Mouse (Mus musculus) ovary, adult 18-20 months (tissue): Measurements from ENCODE around the gene Sec14l2.

ENCODE experiments used
- DNase-seq: peaks from one replicate; pipeline ENCODE4 v3.0.0; 2022; ENCODE audit warnings: low spot score, mixed read lengths

Gene Sec14l2

GRCm38 (mm10) chr11:4122742-4123579 is at the start of gene Sec14l2:
Sec14l2 (minus strand) TSS chr11:4123415.
- no peak for DNase-seq

GRCm38 (mm10) chr11:4166467-4167090 is 43.4 kb upstream of the Sec14l2 start:
- no peak for DNase-seq

- no peak for DNase-seq
Measured at GRCm38 (mm10) chr11:4164701-4165100, 41.5 kb upstream of the Sec14l2 start.

GRCm38 (mm10) chr11:4160758-4161480 is 37.7 kb upstream of the Sec14l2 start:
- DNase-seq: no peak

GRCm38 (mm10) chr11:4159808-4160708 is 36.8 kb upstream of the Sec14l2 start, which contains the start of the genes Ccdc157 and Sf3a1:
Ccdc157 (minus strand) TSS chr11:4160293.
Sf3a1 (plus strand) TSS chr11:4160350.
- peak; percentile 85 for DNase-seq

GRCm38 (mm10) chr11:4158676-4159075 is 35.5 kb upstream of the Sec14l2 start:
- DNase-seq: no peak

- DNase-seq: no peak
Measured at GRCm38 (mm10) chr11:4155641-4156040, 32.4 kb upstream of the Sec14l2 start.

GRCm38 (mm10) chr11:4153694-4154093 is 30.5 kb upstream of the Sec14l2 start:
- no peak for DNase-seq

- no peak for DNase-seq
Measured at GRCm38 (mm10) chr11:4149886-4150285, 26.7 kb upstream of the Sec14l2 start.

GRCm38 (mm10) chr11:4148536-4149156 is 25.4 kb upstream of the Sec14l2 start:
- DNase-seq: peak; percentile 33

GRCm38 (mm10) chr11:4148120-4148519 is 24.9 kb upstream of the Sec14l2 start:
- no peak for DNase-seq

- DNase-seq: no peak
Measured at GRCm38 (mm10) chr11:4147098-4147497, 23.9 kb upstream of the Sec14l2 start.

- no peak for DNase-seq
Measured at GRCm38 (mm10) chr11:4146381-4146780, 23.2 kb upstream of the Sec14l2 start.

- DNase-seq: no peak
Measured at GRCm38 (mm10) chr11:4143281-4144062, 20.3 kb upstream of the Sec14l2 start.

GRCm38 (mm10) chr11:4142352-4142751 is 19.1 kb upstream of the Sec14l2 start:
- DNase-seq: no peak

GRCm38 (mm10) chr11:4141505-4141904 is 18.3 kb upstream of the Sec14l2 start:
- no peak for DNase-seq

- DNase-seq: no peak
Measured at GRCm38 (mm10) chr11:4138964-4139363, 15.7 kb upstream of the Sec14l2 start.

GRCm38 (mm10) chr11:4134986-4135935 is 12.0 kb upstream of the Sec14l2 start, which contains the start of gene Rnf215:
Rnf215 (plus strand) TSS chr11:4135202.
- peak; percentile 69 for DNase-seq

- no peak for DNase-seq
Measured at GRCm38 (mm10) chr11:4134400-4134799, 11.2 kb upstream of the Sec14l2 start.
